Mouse (Mus musculus): ENCODE results near the gene Kcnk10.

The Kcnk10 gene

GRCm38 (mm10) chr12:98573317-98574270 lies 4.5 kb downstream of the Kcnk10 start:
- peak; percentile 3 for DNase-seq (ENCODE audit: extremely low read depth, insufficient read length, low spot score)

- no peak for DNase-seq (ENCODE audit: extremely low read depth, insufficient read length, low spot score)
These were observed 6.0 kb downstream of the Kcnk10 start for GRCm38 (mm10) chr12:98571896-98572680.

GRCm38 (mm10) chr12:98569380-98569779 lies 8.7 kb downstream of the Kcnk10 start:
- DNase-seq (ENCODE audit: extremely low read depth, insufficient read length, low spot score), result no peak

GRCm38 (mm10) chr12:98567877-98568276 lies 10.2 kb downstream of the Kcnk10 start:
- DNase-seq (ENCODE audit: extremely low read depth, insufficient read length, low spot score), result no peak

- no peak for DNase-seq (ENCODE audit: extremely low read depth, insufficient read length, low spot score)
These were observed 13.7 kb downstream of the Kcnk10 start for GRCm38 (mm10) chr12:98564383-98564782.

- no peak for DNase-seq (ENCODE audit: extremely low read depth, insufficient read length, low spot score)
These were observed 14.8 kb downstream of the Kcnk10 start for GRCm38 (mm10) chr12:98563261-98563660.

- no peak for DNase-seq (ENCODE audit: extremely low read depth, insufficient read length, low spot score)
These were observed 15.7 kb downstream of the Kcnk10 start for GRCm38 (mm10) chr12:98562341-98562977.

GRCm38 (mm10) chr12:98560038-98560437 lies 18.1 kb downstream of the Kcnk10 start:
- no peak for DNase-seq (ENCODE audit: extremely low read depth, insufficient read length, low spot score)

- DNase-seq (ENCODE audit: extremely low read depth, insufficient read length, low spot score), result no peak
These were observed 21.0 kb downstream of the Kcnk10 start for GRCm38 (mm10) chr12:98557013-98557677.

- no peak for DNase-seq (ENCODE audit: extremely low read depth, insufficient read length, low spot score)
These were observed 28.1 kb downstream of the Kcnk10 start for GRCm38 (mm10) chr12:98549981-98550380.

- no peak for DNase-seq (ENCODE audit: extremely low read depth, insufficient read length, low spot score)
These were observed 30.0 kb downstream of the Kcnk10 start for GRCm38 (mm10) chr12:98548141-98548540.

GRCm38 (mm10) chr12:98545875-98546274 lies 32.2 kb downstream of the Kcnk10 start:
- DNase-seq (ENCODE audit: extremely low read depth, insufficient read length, low spot score), result no peak

GRCm38 (mm10) chr12:98545251-98545560 lies 32.9 kb downstream of the Kcnk10 start:
- DNase-seq (ENCODE audit: extremely low read depth, insufficient read length, low spot score), result no peak

- DNase-seq (ENCODE audit: extremely low read depth, insufficient read length, low spot score), result no peak
These were observed 33.4 kb downstream of the Kcnk10 start for GRCm38 (mm10) chr12:98544545-98545250.

GRCm38 (mm10) chr12:98536760-98537159 lies 41.4 kb downstream of the Kcnk10 start:
- DNase-seq (ENCODE audit: extremely low read depth, insufficient read length, low spot score), result peak; percentile 11

- DNase-seq (ENCODE audit: extremely low read depth, insufficient read length, low spot score), result no peak
These were observed 42.1 kb downstream of the Kcnk10 start for GRCm38 (mm10) chr12:98536036-98536435.

- DNase-seq (ENCODE audit: extremely low read depth, insufficient read length, low spot score), result no peak
These were observed 42.6 kb downstream of the Kcnk10 start for GRCm38 (mm10) chr12:98535494-98535901.

- no peak for DNase-seq (ENCODE audit: extremely low read depth, insufficient read length, low spot score)
These were observed 49.5 kb downstream of the Kcnk10 start for GRCm38 (mm10) chr12:98528635-98529034.

- DNase-seq (ENCODE audit: extremely low read depth, insufficient read length, low spot score), result no peak
These were observed 52.7 kb downstream of the Kcnk10 start for GRCm38 (mm10) chr12:98525361-98525760.

Measured in 3134 (cell line).